Mouse (Mus musculus): Measurements from ENCODE around the gene Zmiz1. TPM values are rescaled to one million over a fixed set of nuclear protein-coding genes. Genes with fewer than 3 reads are reported as not detected.
A peak's percentile ranks its signal among the peaks of the same experiment; 100 is the strongest.

Zmiz1 gene
- total and polyA plus RNA-seq, 2 experiments from 2014 or later: 38.0 to 75.6 TPM

DNA sequence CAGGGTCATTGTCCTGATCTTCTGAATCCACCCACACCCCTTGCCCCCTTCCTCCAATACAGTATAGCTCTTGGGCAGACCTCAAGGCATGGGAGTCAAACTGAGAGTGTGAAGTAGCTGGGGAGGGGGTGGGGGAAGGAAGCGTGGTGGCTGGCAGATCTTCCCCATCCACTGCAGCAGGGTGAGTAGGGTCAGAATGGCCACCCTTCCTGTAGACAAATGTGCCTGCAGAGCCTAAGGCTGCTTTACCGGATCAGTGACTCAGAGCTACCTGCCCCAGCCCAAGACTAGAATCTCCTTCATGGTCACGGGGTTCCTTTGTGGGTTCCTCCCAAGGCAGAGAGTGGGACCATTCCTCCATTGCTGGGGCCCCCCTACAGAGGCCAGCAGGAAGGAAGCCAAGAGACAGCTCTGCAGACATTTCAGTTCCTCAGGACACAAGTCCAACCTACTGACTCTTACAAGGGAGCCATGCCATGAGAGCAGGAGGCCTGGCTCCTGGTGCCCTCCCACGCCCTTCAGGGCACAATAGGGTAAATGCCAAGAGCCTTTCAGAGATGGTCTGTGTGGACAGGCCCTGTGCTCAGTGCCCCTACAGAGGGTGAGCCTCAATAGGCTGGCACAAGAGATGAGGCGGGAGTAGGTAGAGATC is 169.6 kb downstream of the Zmiz1 start:
- no peak overlapping the region for H3K27ac ChIP-seq (ENCODE audit: low read depth, low read length)
- no peak for DNase-seq
- WGBS: 90% methylated on average over 5 of the region's 5 CpGs
- no peaks in the 10 kb centered on the region for H3K27me3 ChIP-seq (ENCODE audit: insufficient read depth, low read length)
- H3K4me3 ChIP-seq (ENCODE audit: low read depth, low read length): no peak overlapping the region
- no peak for ATAC-seq
- H3K9ac ChIP-seq: no peak overlapping the region
- H3K4me1 ChIP-seq (ENCODE audit: insufficient read depth): peaks cover 11% of the 10 kb centered on the region; the same call in 1 of the 2 replicates
- TF ChIP-seq CTCF (IDR thresholded peaks at IDR 0.05; ENCODE audit: low read depth): no peak
- H3K4me2 ChIP-seq (ENCODE audit: low read depth): no peak overlapping the region
- no peaks in the 10 kb centered on the region for H3K9me3 ChIP-seq (ENCODE audit: low read length)
- H3K36me3 ChIP-seq (ENCODE audit: insufficient read depth): peaks cover 3% of the 10 kb centered on the region; the same call in 1 of the 2 replicates

DNA sequence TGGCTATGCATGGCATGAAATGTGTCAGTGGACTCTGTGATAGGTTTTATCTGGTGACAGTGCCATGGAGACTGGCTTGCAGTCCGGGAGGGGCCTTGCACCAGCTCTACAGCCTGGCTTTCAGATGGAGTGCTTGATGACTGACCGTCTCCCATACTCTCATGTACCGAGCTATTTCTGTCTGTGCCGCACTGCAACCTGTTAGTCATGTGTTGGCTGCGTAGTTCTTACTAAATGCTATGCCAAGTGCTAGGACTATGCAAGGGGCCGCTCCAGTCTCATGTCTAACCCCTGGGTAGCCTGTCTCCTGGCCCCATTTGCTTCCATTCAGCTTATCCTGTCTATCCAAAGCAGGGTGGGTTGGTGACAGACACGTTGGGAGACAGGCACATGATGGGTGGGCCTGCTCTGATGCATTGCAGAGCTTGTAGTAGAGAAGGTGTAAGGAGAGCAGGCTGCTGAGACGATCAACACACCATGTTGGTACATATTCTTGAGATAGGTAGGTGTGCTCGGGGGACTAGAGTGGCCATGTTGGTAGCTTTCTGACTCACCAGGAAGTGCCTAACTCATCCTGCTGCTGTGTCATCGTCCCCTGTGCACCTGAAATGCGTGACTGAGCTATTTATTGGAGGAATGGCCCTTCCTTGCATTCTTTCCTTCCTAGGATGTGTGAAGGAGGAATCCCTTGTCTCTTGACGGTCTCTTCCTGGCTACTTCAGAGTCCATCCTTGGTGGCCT is 171.1 kb downstream of the Zmiz1 start:
- no peak overlapping the region for H3K4me2 ChIP-seq (ENCODE audit: low read depth)
- TF ChIP-seq CTCF (IDR thresholded peaks at IDR 0.05; ENCODE audit: low read depth): no peak
- H3K36me3 ChIP-seq (ENCODE audit: insufficient read depth): peaks cover 5% of the 10 kb centered on the region; the same call in 1 of the 2 replicates
- H3K9ac ChIP-seq: no peak overlapping the region
- 0 out of 2 replicates have a peak overlapping the region, but pooled peaks have one; percentile 15 for H3K27ac ChIP-seq (ENCODE audit: low read depth, low read length)
- 0 out of 2 replicates have a peak, but pooled peaks have one; percentile 9 for ATAC-seq
- no peak for DNase-seq
- no peak overlapping the region for H3K4me3 ChIP-seq (ENCODE audit: low read depth, low read length)
- no peaks in the 10 kb centered on the region for H3K9me3 ChIP-seq (ENCODE audit: low read length)
- H3K4me1 ChIP-seq (ENCODE audit: insufficient read depth): peaks cover 16% of the 10 kb centered on the region
- 85% methylated on average over 12 of the region's 12 CpGs for WGBS
- H3K27me3 ChIP-seq (ENCODE audit: insufficient read depth, low read length): no peaks in the 10 kb centered on the region

DNA sequence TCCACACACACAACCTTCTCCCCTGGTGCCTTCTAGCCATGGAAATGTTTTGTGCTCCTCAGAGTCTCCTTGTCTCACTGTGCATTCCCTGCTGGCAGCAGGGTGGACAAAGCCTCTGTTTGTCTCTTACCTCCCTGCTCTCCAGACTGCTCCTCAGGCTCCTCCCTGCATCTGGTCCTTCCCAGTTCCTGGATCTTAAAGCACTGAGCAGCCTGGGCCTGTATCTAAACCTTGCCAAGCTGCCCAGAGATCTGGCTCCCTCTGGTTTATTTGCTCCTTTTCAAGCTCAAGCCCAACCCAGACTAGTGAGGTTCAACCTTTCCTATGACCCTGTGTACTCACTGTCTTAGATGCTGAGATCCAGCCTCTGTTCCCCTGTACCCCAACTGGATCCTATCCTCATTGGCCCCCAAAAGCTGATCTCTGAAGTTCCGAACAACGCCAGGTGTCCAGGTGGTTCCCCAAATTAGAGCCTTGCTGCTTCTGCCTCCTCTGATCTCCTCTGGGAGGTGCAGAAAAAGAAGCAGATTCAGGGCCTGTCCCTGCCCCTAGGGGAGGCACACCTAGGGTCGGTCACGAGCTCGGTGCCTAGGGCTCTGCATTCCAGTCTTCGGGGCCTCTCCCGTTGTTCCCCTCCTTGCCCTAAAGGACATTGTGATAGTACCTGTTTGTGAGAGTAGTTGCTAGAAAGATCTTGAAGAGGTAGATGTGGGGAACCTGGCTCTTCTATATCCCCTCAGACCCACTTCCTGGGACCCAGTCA is 171.8 kb downstream of the Zmiz1 start:
- 92% methylated on average over 7 of the region's 7 CpGs for WGBS
- Histone ChIP-seq H3K4me2 (ENCODE audit: low read depth) (no peak overlapping the region), H3K27ac (ENCODE audit: low read depth, low read length) (no peak overlapping the region), H3K27me3 (ENCODE audit: insufficient read depth, low read length) (no peaks in the 10 kb centered on the region), H3K4me1 (ENCODE audit: insufficient read depth) (peaks cover 16% of the 10 kb centered on the region), H3K36me3 (ENCODE audit: insufficient read depth) (peaks cover 5% of the 10 kb centered on the region; the same call in 1 of the 2 replicates), H3K9me3 (ENCODE audit: low read length) (no peaks in the 10 kb centered on the region), H3K9ac (no peak overlapping the region), H3K4me3 (ENCODE audit: low read depth, low read length) (no peak overlapping the region)
- no peak for TF ChIP-seq CTCF (IDR thresholded peaks at IDR 0.05; ENCODE audit: low read depth)
- no peak for ATAC-seq
- no peak for DNase-seq

- ATAC-seq (no peak), DNase-seq (no peak)
- Histone ChIP-seq H3K27me3 (ENCODE audit: insufficient read depth, low read length) (no peaks in the 10 kb centered on the region), H3K9ac (no peak overlapping the region), H3K4me1 (ENCODE audit: insufficient read depth) (peaks cover 16% of the 10 kb centered on the region), H3K36me3 (ENCODE audit: insufficient read depth) (peaks cover 6% of the 10 kb centered on the region; the same call in 1 of the 2 replicates), H3K9me3 (ENCODE audit: low read length) (no peaks in the 10 kb centered on the region), H3K27ac (ENCODE audit: low read depth, low read length) (no peak overlapping the region), H3K4me2 (ENCODE audit: low read depth) (no peak overlapping the region), H3K4me3 (ENCODE audit: low read depth, low read length) (no peak overlapping the region)
- WGBS: 94% methylated on average over 6 of the region's 6 CpGs
- no peak for TF ChIP-seq CTCF (IDR thresholded peaks at IDR 0.05; ENCODE audit: low read depth)
These were observed 172.5 kb downstream of the Zmiz1 start for GRCm38 (mm10) chr14:25631481-25631880.

DNA sequence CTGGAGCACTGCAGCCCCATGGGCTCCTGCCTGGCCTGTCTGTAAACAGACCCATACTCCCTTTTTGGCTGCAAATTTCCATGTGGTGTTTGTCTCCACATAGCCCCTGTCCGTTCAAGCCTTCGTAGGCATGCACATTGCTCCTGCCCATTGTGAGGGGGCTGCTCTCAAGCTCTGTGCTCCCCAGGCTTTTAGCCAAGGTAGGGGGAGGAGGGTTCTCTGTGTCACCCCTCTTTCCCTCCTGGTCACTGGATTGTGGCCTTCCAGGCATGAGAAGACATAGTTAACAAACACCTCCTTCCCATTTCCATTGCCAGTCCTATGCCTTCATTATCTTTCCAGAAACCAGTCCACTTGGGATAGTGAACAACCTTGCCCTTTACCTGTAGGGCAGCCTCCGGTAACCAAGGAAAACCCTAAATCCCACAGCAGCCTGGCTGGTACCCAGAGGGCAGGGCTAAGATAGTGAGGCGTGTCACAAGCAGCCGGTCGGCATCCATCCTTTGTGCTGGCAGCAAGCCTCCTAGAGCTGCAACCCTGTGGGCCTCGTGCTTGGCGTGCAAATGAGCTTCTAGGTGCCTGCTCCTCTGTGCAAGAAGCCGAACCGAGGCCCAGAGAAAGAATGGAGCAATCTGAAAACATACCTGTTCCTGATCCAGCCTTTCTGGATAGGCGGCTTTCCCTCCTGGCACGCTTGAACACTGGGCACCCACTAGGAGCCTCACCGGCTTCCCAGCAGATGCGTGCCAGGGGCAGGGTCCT is 174.7 kb downstream of the Zmiz1 start:
- Histone ChIP-seq H3K4me3 (ENCODE audit: low read depth, low read length) (no peak overlapping the region), H3K4me1 (ENCODE audit: insufficient read depth) (peaks cover 16% of the 10 kb centered on the region), H3K36me3 (ENCODE audit: insufficient read depth) (peaks cover 28% of the 10 kb centered on the region), H3K27me3 (ENCODE audit: insufficient read depth, low read length) (no peaks in the 10 kb centered on the region), H3K9me3 (ENCODE audit: low read length) (no peaks in the 10 kb centered on the region), H3K4me2 (ENCODE audit: low read depth) (0 out of 2 replicates have a peak overlapping the region, but pooled peaks have one; percentile 3), H3K27ac (ENCODE audit: low read depth, low read length) (peak overlapping the region; percentile 48; the same call in 1 of the 2 replicates), H3K9ac (peak overlapping the region; percentile 33; the same call in 1 of the 2 replicates)
- WGBS: 27% methylated on average over 14 of the region's 14 CpGs
- no peak for TF ChIP-seq CTCF (IDR thresholded peaks at IDR 0.05; ENCODE audit: low read depth)
- ATAC-seq (peak; percentile 71), DNase-seq (peak; percentile 67)

DNA sequence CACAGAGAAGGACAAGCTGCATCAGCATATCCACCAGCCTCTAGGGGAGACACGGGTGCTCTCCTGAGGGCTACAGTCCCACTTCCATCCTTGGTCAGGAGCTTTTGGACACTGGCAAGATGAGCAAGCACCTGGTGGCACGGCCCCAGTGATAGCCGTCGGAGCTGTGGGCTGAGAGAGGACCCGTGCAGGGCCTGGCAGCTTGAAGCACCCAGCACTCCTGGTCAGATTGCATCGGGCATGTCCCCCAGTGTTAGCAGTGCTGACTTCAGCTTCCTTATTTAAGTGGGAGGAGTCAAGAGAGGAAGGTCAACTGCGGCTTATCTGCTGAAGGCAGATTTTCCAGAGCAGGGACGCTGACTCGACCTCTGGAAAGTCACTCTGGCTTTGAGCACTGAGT is 175.3 kb downstream of the Zmiz1 start:
- peaks cover 32% of the 10 kb centered on the region for H3K36me3 ChIP-seq (ENCODE audit: insufficient read depth)
- H3K27me3 ChIP-seq (ENCODE audit: insufficient read depth, low read length): no peaks in the 10 kb centered on the region
- ATAC-seq (no peak), DNase-seq (no peak)
- WGBS: 70% methylated on average over 9 of the region's 9 CpGs
- H3K4me3 ChIP-seq (ENCODE audit: low read depth, low read length): no peak overlapping the region
- TF ChIP-seq CTCF (IDR thresholded peaks at IDR 0.05; ENCODE audit: low read depth): no peak
- peaks cover 16% of the 10 kb centered on the region for H3K4me1 ChIP-seq (ENCODE audit: insufficient read depth)
- H3K4me2 ChIP-seq (ENCODE audit: low read depth): 0 out of 2 replicates have a peak overlapping the region, but pooled peaks have one; percentile 3
- H3K9ac ChIP-seq: peak overlapping the region; percentile 33; the same call in 1 of the 2 replicates
- no peaks in the 10 kb centered on the region for H3K9me3 ChIP-seq (ENCODE audit: low read length)
- peak overlapping the region; percentile 48; the same call in 1 of the 2 replicates for H3K27ac ChIP-seq (ENCODE audit: low read depth, low read length)
